Mouse (Mus musculus) thymus, postnatal 10 days (tissue): Measurements from ENCODE around the gene Slc25a35.
"Not testable (repeated sequence)": the region's sequence is repeated elsewhere in the genome, so short reads cannot be mapped to it uniquely, and the experiment has no call there.

ENCODE experiments used
- DNase-seq, 2 experiments: peaks; one replicate each; pipeline ENCODE4 v3.0.0; 2021; ENCODE audit warnings: low spot score in 2 of 2

Gene Slc25a35

DNA sequence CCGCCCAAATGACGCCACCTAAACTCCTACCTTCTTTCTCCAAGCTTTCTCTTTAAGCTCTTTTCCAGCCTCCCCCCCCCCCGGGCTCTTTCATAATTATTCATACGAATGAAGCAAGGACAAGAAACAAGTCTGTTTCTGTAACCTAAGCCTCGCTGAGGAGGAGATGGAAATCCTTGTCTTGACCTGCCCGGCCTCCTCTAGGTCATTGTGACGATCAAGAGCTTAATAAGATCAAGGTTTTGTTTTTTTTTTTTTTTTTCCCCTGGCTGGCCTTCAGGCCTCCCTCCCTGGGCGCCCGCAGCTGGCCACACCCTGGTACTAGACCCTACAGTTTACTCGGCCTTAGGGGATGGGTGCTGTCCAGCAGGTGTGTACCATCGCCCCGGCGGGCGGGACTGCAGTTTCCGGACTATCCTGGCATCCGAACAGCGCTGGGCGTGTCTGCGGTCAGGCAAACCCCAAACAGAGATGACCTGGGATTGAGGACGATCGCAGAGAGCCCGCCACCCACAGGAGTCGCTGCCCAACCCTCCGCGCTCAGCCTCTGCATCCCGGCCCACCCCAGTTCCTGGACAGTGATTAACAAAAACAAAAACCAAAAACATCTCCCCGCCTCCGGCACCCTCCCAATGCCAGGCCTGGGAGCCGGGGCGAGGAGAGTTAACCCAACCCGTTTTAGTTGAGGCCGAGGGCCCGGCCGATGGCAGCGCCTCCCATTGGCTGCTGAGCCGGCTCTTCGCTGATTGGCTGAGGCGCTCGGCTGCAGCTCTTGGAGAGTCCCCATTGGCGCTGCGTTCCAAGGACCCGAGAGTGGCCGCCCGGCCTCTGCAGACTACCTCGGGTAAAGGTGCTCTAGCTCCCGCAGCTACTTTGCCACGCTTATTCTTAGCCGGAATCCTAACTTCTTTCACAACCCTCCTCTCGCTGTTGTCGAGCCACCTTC lies at the start of gene Slc25a35:
Gene Slc25a35, plus strand, starts transcription at position 795 of the 946 bp plus-strand sequence.
- peak; percentile 86 to 87 for DNase-seq

DNA sequence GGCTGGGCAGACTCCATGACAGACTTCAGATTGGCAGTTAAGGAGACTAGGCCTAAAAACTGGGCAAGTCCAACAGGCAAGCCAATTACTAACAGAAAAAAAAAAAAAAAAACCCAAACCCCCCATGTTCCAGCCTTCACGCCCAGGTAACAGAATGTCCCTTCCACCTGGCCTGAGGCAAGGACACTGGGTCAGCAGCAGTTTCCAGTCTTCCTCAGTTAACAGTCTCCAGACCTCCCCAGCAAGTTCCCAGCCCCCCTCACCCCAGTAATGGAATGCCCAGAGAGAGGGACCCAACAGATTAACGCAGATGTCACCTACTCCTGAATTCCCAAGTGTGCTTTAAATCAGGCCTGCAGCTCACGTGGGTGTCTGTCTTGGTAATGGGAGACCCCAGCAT lies 44.7 kb upstream of the Slc25a35 start:
- DNase-seq, result no peak

DNA sequence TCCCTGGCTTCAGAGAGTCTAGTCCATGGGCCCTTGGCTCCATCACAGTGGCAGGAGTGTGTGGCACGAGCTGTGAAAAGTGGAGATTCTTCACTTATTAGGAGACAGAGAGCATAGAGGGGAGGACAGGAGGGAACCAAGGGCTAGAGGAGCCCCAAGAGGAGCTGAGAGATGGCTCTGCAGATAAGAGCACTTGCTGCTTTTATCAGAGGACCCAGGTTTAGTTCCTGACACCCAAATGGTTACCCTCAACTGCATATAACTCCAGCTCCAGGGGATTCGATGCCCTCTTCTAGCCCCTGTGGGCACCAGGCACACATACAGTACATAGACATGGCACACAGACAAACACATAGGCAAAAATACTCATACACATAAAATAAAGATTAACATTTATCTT lies 43.2 kb upstream of the Slc25a35 start:
- no peak for DNase-seq

DNA sequence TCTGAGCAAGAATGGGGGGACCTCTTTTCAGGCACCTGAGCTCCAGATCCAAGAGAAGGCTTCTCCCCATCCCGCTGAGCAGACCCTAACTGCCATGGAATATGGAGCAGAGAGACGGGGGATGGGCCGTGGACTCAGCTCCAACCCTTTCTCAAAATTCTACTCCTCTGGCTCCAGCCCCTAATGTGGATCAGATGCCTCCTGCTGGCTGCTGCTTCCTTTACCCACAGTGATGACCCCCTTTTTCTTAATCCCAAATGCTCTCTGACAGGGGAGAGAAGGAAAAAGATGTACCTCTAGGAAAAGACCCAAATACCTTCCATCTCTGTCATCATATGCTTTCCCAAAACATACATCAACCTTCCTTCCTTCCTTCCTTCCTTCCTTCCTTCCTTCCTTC lies 41.0 kb upstream of the Slc25a35 start, which contains the start of gene Odf4:
Gene Odf4, minus strand, starts transcription at position 101 of the 400 bp plus-strand sequence.
- DNase-seq, result no peak

DNA sequence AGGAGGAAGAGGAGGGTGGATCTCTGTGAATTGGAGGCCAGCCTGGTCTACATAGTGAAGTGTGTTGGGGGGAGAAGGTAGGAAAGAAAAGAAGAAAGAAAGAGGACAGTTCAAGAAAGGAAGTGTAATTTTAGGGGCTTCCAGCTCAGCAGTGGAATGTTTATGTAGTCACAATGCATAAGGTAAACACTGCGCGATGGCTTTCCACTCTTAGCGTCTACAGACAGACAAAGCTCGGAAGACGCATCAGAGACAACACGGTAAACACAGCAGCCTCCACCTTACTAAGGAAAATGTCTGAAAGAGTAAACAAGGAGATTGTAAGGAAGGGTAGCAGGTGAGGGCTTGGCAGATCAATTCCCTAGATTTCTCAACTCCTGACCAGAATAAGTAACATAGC lies 38.0 kb upstream of the Slc25a35 start:
- no peak for DNase-seq

DNA sequence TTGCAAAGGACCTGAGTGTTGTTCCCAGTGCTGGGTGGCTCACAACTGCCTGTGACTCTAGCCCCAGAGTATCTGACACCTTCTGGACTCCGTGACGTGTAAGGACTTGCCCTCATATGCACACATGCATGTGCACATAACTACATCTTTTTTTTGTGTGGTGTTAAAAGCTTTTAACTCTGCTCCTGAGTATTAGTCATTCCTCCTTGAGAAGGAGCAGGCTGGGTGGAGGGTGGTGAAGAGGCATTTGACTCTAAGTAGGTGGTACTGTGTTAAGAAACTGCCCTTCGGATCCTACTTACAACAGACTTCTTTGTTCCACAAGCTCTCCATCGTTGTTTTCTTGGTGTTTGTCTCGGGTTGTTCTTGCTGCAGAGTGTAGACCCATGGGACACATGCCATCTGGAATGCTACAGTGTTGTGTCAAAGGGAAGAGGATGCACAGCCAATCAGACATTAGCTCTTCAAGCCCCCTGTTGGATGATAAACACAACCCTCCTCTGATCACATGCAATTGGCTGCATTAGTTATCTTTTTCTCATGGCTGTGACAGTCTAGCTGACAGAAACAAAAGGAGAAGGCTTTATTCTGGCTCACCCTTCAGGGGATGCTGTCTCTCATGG lies 33.9 kb upstream of the Slc25a35 start:
- DNase-seq, result no peak

DNA sequence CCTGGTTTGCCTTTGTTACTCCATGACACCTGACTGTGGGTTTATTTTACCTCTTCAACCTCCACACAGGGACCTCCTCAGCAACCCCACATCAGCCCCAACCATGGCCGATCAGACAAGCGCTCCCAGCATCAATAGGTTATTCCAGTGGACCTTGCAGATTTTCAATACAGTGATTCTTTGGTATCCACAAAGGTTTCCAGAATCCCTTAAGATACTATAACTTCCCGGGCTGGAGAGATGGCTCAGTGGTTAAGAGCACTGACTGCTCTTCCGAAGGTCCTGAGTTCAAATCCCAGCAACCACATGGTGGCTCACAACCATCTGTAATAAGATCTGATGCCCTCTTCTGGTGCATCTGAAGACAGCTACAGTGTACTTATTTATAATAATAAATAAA lies 31.0 kb upstream of the Slc25a35 start:
- DNase-seq, result not testable (repeated sequence)

DNA sequence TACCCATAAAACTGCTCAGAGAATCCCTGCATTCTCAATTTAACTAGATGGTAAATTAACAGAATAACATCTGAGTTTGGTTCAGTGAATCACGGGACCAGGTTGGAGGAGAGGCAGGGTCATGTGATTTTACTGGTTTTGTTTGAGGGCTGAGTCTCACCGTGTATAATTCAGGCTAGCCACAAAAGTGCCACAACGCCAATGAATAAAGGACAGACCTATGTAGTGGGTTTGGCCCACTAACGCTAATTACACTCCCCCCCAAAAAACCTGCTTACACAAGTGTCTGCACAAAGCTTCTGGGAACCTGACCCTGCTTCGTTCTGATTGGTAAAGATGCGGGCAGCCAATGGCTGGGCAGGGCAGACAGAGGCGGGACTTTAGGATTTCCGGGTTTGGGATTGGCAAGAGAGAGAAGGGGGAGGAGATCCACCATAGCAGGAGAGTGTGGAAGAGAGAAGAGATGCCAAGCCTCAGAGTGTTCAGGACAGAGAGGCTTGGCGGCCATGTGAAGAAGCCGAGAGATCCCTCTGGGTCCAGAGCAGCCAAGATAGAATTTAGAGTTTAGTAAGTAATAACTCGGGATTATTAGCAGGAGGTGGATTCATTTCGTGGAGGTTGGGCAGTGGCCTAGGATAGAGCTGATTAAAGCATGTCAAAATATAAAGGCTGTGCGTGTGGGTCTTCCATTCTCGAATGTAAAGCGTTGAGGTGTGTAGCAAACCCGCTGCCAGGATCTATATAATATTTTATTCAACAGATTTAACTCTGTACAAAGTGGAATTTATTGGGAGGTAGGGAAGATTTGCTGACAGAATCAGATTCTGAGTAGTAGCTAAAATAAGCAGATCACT lies 28.3 kb upstream of the Slc25a35 start:
- DNase-seq, result peak; percentile 79

DNA sequence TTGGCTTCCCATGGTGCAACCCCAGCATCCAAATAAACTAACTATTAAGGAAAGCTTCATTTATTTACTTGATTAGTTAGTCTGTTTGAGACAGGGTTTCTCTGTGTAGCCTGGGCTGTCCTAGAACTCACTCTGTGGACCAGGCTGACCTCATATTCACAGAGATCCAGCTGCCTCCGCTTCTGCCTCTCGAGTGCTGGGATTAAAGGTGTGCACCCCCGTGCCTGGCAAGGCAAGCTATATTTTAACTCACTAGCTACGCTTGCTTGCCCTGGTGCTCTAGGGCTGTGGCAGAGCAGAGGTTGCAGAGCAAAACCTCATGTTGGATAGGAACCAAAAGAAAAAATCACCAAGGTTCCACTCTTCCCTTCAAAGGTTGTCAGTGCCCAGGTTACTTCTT lies 27.4 kb upstream of the Slc25a35 start:
- DNase-seq, result no peak

DNA sequence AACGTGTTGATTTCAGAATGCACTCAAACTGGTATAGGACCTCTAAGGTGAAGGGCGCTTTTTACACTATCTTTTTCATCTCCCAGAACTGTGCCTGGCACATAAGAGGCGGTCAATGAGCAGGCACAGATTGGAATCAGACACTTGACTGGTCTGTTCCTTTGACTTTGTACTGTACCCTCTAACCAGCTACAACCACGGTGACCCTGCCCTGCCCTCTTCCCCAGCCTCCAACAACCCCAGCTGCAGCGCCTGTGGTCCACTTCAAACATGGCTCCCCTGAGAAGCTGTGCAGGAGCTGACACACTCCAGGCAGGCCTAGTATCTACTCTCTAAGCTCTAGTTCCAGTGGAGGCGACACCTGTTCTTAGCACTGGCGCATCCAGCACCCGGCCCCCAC lies 25.2 kb upstream of the Slc25a35 start:
- no peak for DNase-seq

DNA sequence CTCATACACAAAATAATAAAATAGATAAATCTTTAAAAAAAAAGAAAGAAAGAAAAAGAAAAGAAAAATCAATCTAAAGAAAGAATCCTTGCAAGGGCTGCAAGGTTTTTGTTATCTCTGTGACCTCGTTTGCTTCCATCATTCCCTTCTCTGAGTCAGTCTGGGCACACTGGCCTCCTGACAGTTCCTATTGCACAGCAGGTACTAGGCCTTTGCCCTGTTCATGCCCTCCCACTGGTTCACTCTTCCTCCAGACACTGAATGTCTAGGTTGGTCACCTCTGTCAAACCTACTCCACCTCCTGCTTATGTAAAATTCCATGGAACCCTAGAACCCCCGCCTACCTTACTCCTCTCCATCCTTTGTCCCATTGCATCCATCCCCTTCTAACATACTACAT lies 22.7 kb upstream of the Slc25a35 start:
- no peak for DNase-seq

DNA sequence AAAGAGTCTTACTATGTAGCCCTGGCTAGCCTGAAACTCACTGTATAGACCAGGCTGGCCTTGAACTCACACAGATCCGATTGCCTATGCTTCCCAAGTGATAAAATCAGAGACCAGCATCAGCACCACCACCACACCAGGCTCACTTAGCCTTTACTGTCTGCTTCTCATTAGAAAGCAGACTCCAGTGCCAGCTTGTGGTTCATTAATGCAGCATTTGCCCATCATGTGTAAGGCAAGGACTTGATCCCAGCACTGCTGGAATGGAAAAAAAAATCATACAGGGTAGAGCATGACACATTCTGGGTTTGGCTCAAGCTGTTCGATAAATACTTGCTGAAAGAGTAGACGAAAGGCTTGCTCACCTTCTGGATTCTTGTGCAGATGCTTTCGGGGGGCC lies 21.9 kb upstream of the Slc25a35 start:
- no peak for DNase-seq

DNA sequence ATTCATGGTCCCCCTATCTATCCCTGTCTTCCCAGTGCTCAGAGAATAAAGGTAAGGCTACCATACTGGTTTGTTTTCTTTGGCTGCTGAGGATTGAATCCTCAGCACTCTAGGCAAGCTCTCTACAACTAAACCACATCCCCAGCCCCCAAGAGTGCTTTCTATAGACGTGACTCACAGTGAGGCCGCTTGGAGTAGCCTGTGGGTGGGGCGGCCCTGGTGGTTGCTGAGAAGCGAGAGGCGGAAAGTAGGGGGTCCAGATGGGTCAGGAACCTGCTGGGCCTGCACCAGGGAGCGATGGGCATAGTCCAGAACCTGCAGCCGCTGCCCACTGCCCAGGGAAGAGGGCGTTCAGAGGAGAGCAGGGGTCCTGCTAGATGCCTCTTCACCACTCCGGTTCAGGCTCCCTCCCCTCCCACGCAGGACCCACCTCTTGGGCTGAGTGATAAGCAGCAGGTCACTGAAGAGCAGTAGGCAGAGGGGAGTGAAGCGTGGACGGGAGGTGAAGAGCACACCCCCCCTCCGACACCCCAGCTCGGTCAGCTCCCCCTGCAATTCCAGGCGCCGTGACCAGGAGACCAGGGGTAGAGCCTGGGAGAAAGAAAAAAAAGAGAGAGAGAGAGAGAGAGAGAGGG lies 21.0 kb upstream of the Slc25a35 start:
- no peak for DNase-seq

DNA sequence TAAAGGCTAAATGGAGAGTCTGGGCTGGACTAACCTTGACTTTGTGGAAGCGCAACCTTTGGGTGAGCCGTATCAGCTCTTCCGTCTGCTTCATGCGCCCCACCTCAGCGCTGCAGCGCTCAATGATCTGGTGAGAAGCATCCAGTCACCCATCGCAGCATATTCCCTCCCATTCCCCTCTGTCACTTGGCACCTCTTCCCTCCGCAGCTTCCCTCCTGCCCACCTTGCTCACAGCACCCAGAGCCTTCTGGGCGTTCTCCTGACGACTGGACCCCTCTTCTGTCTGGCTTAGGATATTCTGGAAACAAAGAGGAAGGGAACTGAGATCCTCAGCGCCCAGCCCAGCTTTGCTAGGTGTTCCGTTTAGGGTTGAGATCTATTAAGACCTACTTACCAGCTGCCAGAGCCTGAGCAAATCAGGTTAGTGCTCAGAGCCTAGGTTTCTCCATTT lies 20.4 kb upstream of the Slc25a35 start:
- DNase-seq, result no peak

DNA sequence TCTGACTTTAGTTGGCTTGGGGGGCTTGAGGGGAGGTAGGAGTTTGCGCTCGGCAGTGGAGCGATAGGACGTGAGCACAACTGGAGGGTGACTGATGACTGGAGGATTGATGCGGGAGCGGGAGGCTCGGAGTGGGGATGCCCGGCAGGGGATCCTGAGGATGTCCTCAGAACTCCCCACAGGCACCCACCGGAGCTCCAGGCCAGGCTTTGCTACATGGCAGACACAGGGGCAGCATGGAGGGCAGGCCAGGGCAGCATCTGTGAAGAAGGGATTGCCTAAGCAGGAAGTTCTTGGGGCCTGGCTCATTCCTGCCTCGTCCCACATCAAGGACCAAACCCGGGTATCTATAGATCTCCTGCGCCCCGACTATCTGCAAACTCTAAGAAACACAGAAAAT lies 14.0 kb upstream of the Slc25a35 start:
- no peak for DNase-seq

DNA sequence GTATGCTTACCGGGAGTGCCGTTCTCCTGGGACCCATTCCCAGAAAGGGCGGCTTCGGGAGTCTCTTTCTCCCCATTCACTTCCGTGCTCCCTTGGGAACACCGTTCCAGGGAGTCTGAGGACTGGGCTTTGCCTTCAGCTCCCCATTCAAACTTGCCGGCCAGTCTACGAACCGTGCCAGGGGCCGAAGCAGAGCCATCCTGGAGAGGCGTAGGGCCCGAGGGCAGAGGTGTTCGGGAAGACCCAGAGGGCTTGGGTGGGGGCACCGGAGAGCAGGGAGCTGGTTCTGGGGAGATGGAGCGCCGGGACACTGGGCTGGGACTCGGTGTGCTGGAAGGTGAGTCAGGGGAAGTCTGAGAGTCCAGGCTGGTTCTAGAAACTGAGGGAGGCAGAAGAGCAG lies 13.5 kb upstream of the Slc25a35 start:
- DNase-seq, result no peak

DNA sequence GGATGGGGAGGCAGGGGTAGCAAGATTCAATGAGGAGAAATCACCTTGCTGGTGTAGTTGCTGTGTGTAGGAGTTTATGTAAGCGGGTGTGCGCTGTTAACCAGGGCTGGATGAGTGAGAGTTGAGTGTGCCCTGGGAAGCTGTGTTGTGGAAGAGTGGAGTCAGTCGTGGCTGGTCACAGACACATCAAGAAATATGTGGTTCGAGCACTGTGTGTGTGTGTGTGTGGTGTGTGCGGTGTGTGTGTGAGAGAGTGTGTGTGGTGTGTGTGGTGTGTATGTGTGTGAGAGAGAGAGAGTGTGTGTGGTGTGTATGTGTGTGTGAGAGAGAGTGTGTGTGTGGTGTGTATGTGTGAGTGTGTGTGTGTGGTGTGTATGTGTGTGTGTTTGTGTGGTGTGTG lies 12.5 kb upstream of the Slc25a35 start:
- no peak for DNase-seq

DNA sequence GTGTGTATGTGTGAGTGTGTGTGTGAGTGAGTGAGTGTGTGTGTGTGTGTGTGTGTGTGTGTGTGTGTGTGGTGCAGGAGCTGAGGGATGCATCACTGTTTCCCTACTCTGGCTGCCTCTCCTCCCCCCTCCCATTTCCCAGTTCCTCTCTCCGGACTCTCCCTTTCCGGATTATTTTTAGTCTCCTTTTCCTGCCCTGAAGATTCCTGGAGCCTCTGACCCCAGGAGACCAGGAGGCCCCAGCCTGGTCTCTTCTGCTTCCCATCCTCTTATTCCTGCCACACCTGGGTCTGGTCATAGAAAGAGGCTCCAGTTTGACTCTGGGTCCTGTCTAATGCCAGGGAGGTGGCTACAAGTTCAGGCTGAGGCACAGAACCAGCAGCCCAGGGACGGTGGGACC lies 11.8 kb upstream of the Slc25a35 start:
- no peak for DNase-seq

DNA sequence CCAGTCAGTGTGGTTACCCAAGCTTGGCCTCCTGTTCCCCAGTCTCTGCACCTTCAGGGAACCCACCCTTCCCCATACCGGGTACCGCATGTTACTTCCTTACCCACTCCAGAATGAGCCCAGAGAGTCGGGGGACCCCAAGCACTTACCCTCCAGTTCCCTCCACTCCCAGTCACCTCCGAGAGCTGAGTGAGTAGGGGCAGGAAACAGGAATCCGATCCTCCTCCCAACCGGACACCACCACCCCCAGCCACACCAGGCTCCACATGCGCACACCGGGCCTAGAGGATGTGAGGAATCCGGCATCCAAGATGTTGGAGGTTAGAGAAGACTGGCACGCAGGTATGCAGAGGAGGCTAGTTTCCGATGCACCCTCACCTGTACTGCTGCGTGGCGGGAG lies 11.2 kb upstream of the Slc25a35 start:
- no peak for DNase-seq

DNA sequence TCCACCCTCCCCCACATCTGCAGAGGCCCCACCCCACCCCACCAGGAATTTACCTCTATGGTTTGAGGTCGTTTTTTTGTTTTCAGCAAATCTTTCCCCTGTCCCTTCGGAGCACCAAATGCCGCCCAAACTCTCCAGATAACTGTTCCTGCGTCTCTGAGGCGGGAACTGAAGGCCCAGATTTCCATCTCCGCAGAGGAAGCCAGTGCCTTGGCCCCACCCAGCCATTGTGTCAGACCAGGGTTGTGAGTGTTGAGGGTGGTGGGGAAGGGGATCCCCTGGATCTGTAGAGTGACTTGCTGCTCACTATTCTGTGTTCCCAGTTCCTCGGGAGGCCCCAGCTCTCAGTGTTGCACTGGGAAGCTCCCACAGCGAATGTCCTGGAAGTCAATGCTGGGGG lies 10.6 kb upstream of the Slc25a35 start, which contains the start of gene Arhgef15:
Gene Arhgef15, minus strand, starts transcription at position 173 of the 400 bp plus-strand sequence.
- DNase-seq, result no peak

DNA sequence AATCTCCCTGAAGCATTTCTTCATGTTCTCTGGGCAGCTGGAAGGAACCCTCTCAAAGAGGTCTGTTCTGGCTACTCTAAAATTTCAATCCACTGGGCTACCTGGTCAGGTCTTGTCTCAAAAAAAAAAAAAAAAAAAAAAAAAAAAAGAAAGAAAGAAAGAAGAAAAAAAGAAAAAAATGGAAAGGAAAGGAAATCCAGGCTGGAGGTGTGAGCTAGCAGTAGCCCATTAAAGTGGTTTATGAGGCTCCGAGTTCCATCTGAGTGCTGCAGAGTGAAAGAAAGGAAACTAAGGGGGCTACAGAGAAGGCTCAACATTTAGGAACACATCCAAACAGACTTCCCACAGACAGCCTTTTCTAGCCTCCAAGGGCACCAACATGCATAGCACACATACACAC lies 10.0 kb upstream of the Slc25a35 start:
- no peak for DNase-seq

DNA sequence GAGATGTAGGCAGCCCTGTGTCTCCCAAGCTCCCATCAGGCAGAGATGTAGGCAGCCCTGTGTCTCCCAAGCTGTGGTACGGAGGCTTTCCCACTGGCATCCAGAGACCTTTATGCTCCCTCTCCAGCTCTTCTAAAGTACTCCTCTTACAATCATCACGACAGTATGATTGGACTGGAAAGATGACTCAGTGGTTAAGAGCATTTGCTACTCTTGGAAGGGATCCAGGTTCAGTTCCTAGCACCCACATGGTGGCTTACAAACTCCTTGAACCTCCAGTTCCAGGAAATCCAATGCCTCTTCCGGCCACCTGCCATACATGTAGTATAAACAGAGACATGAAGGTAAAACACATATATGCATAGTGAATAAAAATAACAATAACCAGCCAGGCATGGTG lies 6.3 kb upstream of the Slc25a35 start:
- no peak for DNase-seq
